Mouse (Mus musculus) lung, adult 2 months (tissue): Measurements from ENCODE around the gene Cdk9.

ENCODE experiments used
- CTCF ChIP-seq: fragments of 200-500 bp; IDR thresholded peaks from 2 replicates; pipeline ENCODE4 v1.5.1; 2011; ENCODE audit warnings: mild to moderate bottlenecking, low read length, control low read depth; ENCODE audit not compliant: insufficient read depth
- POLR2A ChIP-seq: fragments of 200-500 bp; IDR thresholded peaks from 2 replicates; pipeline ENCODE4 v1.6.1; 2011; ENCODE audit warnings: low read depth, mild to moderate bottlenecking, control low read depth, low read length, borderline replicate concordance; ENCODE audit errors: extremely low read depth

GRCm38 (mm10) chr2:32714987-32715425 lies 2.1 kb upstream of the Cdk9 start:
- TF ChIP-seq CTCF (peak; percentile 11; the same call in 1 of the 2 replicates), POLR2A (peak; percentile 27; the same call in 1 of the 2 replicates)
